Mouse (Mus musculus) cerebellum, adult 18-20 months (tissue): ENCODE measurements around the gene Gm47791.
A peak's percentile ranks its signal among the peaks of the same experiment; 100 is the strongest.

Source experiments
- DNase-seq, 2 experiments: peaks; one replicate each; pipeline ENCODE4 v3.0.0; 2021

The Gm47791 gene

GRCm38 (mm10) chr1:82771022-82771586, at the start of gene Gm47791:
TSS of gene Gm47791 (minus strand) at chr1:82771243.
- DNase-seq = no peak

GRCm38 (mm10) chr1:82820626-82821186, 49.7 kb upstream of the Gm47791 start:
- DNase-seq = no peak

DNA sequence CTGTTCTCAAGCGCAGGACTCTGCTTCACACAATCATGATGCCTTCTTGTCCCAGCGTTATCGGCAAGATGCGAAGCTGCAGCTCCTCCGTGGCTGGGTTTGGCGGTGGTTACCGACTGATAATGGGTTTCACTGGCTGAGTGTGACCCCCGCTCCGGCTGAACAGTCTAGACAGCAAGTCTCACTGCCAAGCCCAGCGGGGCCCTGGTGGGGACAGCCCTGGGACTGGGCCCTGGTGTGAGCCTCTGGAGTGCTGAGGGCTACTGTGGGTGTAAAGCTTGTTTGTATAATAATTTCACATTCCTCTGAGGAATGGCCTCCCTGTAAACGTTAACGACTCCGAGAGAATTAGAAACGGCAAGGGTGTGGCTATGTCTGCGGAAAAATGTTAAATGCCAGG, 49.1 kb upstream of the Gm47791 start:
- no peak for DNase-seq

- no peak for DNase-seq
These were observed 48.3 kb upstream of the Gm47791 start for GRCm38 (mm10) chr1:82819366-82819765.

GRCm38 (mm10) chr1:82815941-82816716, 45.1 kb upstream of the Gm47791 start:
- no peak for DNase-seq

DNA sequence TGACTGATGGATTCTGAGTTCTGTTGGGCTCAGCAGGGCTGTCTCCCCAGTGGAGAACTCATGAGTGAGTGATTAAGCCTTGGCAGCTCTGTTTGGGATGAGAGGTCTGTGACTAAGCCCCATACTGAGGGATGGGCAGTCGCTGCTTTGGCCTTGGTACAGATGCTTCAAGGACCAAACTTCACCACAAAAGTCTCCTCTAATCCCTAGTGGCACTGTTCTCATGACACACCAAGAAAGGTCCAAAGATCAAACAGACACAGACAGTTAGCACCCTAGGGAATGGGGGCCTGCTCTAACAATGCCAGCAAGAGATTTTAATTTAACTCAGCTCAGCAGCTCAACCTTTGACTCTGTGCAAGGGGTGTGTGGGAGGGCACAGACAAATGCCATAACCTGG, 40.7 kb upstream of the Gm47791 start:
- no peak for DNase-seq

GRCm38 (mm10) chr1:82808564-82808963, 37.5 kb upstream of the Gm47791 start:
- no peak for DNase-seq

- DNase-seq = no peak
These were observed 36.2 kb upstream of the Gm47791 start for GRCm38 (mm10) chr1:82807206-82807605.

DNA sequence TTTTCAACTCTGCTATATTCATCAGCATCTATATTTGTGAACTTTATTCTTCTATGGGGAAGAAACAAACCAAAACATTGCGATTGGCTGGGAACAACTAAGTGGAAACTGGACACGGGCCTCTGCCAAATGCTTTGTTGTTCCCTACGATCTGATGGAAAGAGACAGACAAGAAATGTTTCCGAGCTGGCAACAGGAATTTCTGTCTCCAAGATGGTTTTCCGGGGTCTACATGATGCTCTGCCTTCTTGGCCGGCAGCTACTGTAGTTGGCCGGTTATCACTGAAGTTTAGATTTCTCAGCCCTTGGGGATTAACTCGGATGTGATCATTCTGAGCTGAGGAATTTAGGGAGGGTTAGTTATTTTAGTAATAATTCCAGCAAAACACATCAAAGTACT, 35.3 kb upstream of the Gm47791 start:
- DNase-seq = no peak

GRCm38 (mm10) chr1:82804059-82804458, 33.0 kb upstream of the Gm47791 start:
- DNase-seq = no peak

DNA sequence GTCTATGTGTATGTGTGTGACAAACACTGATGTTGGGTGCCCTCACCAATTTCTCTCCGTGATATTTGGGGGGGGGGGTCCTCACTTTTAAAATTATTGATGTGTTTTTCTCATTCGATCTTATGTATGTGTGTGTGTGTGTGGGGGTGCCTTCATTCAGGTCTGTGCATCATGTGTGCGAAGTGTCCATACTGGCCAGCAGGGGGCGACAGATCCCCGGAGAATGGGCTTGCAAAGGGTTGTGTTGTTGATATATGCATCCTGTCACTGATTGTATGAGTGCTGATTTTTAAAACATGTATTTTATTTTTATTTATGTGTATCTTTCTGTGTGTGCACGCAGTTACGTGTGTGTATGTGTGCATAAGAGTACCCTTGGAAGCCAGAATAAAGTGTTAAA, 32.6 kb upstream of the Gm47791 start:
- no peak for DNase-seq

DNA sequence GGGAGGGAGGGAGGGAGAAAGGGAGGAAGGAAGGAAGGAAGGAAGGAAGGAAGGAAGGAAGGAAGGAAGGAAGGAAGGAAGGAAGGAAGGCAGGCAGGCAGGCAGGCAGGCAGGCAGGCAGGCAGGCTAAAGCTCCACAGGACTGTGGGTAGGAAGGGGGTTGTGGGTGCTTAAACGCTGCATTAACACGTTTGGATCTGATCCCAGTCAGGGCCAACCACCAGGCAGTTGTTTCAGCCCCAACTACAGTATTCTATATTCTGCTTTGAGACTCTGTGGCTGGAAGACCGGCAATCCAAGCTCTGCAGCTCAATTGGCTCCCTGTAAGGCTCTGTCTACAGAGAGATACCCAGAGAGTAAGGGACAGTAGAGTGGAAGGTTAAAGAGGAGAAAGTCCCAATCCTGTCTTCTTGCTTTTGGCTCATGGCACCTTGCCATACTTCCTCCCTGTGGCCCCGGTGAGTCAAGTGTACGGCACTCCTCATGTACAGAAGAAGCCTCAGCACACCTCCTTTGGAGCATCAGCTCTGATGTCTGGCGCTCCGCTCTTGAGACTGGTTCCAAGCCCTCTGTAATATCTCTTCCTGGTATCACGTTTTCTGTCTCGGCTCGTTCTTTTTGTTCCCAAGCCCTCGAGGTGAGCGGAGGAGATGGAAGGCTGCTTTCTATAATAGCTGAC, 30.2 kb upstream of the Gm47791 start:
- peak in 1 of 2 experiments; percentile 10 for DNase-seq

- no peak for DNase-seq
These were observed 27.9 kb upstream of the Gm47791 start for GRCm38 (mm10) chr1:82798922-82799321.

- no peak for DNase-seq
These were observed 27.3 kb upstream of the Gm47791 start for GRCm38 (mm10) chr1:82798304-82798703.

GRCm38 (mm10) chr1:82797088-82797487, 26.0 kb upstream of the Gm47791 start:
- no peak for DNase-seq

DNA sequence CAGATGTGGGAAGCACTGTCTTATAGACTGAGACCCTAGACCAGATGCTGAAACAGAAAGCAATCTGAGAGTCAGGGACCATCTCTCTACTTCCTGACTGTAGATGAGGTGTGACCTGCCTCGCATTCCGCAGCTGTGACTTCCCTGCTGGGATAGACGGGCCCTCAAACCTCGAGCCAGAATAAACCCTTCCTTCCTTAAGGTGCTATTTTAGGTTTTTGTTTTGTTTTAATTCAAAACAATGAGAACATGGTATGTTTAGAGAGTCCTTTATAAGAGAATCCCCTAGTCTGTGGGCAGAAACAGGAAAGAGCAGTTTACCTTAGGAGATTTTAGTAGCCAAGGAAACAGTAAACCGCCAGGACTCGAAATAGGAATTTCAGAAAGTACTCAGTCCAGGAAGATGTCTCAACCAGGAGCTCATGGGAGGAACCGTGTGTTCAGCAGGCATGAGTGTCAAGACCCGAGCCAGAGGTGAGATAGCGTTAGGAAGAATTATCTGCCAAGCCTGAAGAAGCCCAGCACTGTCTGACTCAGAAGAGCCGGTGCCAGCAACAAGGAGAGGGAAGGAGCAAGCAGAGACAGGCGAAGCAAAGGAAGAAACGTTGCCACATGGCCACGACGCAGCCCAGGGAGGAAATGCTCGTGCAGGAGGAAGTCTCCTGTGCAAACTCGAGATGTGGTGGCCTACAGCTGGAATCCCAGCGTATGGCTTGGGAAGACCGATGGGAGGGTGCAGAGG, 24.8 kb upstream of the Gm47791 start:
- no peak for DNase-seq

DNA sequence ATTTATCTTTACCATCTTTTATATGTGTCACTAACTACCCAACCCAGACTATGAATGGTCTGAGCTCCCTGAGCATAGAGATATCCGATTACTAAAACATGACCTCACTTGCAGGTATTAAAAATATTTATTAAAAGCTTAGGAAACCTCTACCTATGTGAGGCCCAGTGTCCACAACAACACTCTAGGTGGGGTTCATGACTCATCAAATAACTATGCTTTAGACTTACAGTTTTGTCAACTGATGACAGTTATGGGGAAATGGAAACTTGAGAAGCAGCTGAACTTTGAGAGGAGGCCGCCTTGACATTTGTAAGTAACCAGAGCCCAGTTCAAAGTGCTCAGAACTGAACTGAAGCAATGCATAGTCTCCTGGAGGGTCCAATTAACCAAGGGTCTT, 24.2 kb upstream of the Gm47791 start:
- no peak for DNase-seq

- no peak for DNase-seq
These were observed 22.9 kb upstream of the Gm47791 start for GRCm38 (mm10) chr1:82793986-82794385.

DNA sequence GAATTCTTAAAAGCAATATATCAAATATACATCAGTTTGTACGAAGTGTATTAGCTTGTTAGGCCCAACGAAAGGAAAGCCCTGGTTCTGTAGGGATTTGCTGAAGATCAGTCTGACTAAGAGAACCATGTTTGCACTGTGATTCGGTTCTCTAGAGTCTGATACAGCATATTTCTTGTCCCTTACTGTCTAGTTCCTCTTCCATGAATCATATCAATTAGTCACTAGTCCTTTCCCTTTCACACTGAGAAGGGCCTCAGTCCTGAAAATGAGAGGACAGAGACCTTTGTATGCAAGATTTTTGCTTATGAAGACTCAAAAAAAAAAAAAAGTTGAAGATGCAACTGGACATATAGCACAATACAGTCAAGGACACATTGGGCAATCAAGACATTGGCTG, 22.1 kb upstream of the Gm47791 start:
- DNase-seq = no peak

- DNase-seq = no peak
These were observed 21.2 kb upstream of the Gm47791 start for GRCm38 (mm10) chr1:82792238-82792637.

- DNase-seq = no peak
These were observed 20.1 kb upstream of the Gm47791 start for GRCm38 (mm10) chr1:82791105-82791504.

GRCm38 (mm10) chr1:82788070-82788469, 17.0 kb upstream of the Gm47791 start:
- DNase-seq = peak; percentile 17 to 20

DNA sequence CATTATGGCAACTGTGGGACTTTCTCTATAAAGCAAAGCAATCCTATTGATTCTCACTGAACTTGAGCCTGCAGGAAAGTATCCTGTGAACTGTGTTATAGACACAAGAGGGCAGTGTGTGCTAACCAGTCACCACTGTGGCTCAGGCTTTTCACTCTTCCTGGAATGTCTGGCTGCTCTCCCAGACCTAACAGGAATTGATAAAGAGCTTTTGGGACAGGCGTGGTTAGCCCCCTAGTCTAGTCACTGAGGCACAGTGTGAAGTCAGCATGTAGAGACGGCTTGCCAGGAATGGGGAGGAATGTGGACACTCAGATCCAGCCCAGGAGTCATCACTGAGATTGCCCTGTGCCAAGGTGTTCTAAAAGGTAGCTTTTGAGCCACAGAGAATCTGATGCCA, 16.4 kb upstream of the Gm47791 start:
- peak; percentile 44 to 54 for DNase-seq
